Mouse (Mus musculus) lung, embryonic 15.5 days (tissue): ENCODE measurements around the gene Olfr773. TPM values are rescaled to one million over a fixed set of nuclear protein-coding genes. Genes with fewer than 3 reads are reported as not detected.
"Not testable (repeated sequence)": the region's sequence is repeated elsewhere in the genome, so short reads cannot be mapped to it uniquely, and the experiment has no call there.

Experiments used
- ATAC-seq: fragments of 200-750 bp; cut with Nextera tagmentation; 2 replicates; pipeline ENCODE4 v1.8.0; 2017; ENCODE audit warnings: moderate number of reproducible peaks, borderline replicate concordance; ENCODE audit not compliant: low FRiP score, low TSS enrichment; ENCODE audit errors: extremely low read depth
- H3K27ac ChIP-seq: fragments of 300-500 bp; sonication (generic); 2 replicates; pipeline ENCODE4 v1.5.1; 2015; ENCODE audit warnings: moderate library complexity, mild to moderate bottlenecking, inconsistent platforms
- H3K27me3 ChIP-seq: fragments of 300-500 bp; sonication (generic); 2 replicates; pipeline ENCODE4 v1.6.1; 2015; ENCODE audit warnings: inconsistent platforms
- H3K36me3 ChIP-seq: fragments of 300-500 bp; sonication (generic); 2 replicates; pipeline ENCODE4 v1.6.1; 2015; ENCODE audit warnings: inconsistent platforms
- H3K4me1 ChIP-seq: fragments of 300-500 bp; sonication (generic); 2 replicates; pipeline ENCODE4 v1.6.1; 2015; ENCODE audit warnings: inconsistent platforms
- H3K4me2 ChIP-seq: fragments of 300-500 bp; sonication (generic); 2 replicates; pipeline ENCODE4 v1.6.1; 2015; ENCODE audit warnings: inconsistent platforms, mild to moderate bottlenecking, moderate library complexity
- H3K4me3 ChIP-seq: fragments of 300-500 bp; sonication (generic); 2 replicates; pipeline ENCODE4 v1.5.1; 2015; ENCODE audit warnings: mild to moderate bottlenecking, inconsistent platforms
- H3K9ac ChIP-seq: fragments of 300-500 bp; sonication (generic); 2 replicates; pipeline ENCODE4 v1.6.1; 2015; ENCODE audit warnings: inconsistent platforms
- H3K9me3 ChIP-seq: fragments of 300-500 bp; sonication (generic); 2 replicates; pipeline ENCODE4 v1.6.1; 2016; ENCODE audit warnings: inconsistent platforms
- WGBS: fragments of 180-500 bp; shearing (Covaris S2); methylation state at CpG from one replicate; pipeline ENCODE4 v1.1.7; 2015; 5-methylcytosine and 5-hydroxymethylcytosine counted together
- polyA plus RNA-seq: library from polyadenylated mRNA; unstranded; fragments of >200 nt; fragmentation: Nextera tagmentation; extraction: Ambion mirVana; gene quantifications from 2 replicates; pipeline ENCODE4 v1.2.1, GENCODE M21; 2015

Olfr773 gene
- polyA plus RNA-seq, result not detected in 2 replicates

GRCm38 (mm10) chr10:129187319-129187718 is at the start of gene Olfr773:
Gene Olfr773, minus strand, starts transcription at chr10:129187419.
- H3K9ac ChIP-seq, H3K4me1 ChIP-seq, H3K4me2 ChIP-seq, ATAC-seq, H3K27ac ChIP-seq, H3K36me3 ChIP-seq, H3K4me3 ChIP-seq, H3K27me3 ChIP-seq, H3K9me3 ChIP-seq: not testable (repeated sequence)

GRCm38 (mm10) chr10:129235904-129236303 is 48.7 kb upstream of the Olfr773 start, which contains the start of gene Olfr774:
Gene Olfr774, plus strand, starts transcription at chr10:129236204.
- WGBS, result 65% methylated on average over 2 of the region's 2 CpGs
- ATAC-seq, result no peak

GRCm38 (mm10) chr10:129230737-129231136 is 43.5 kb upstream of the Olfr773 start:
- H3K4me2 ChIP-seq, result no peak overlapping the region
- H3K9ac ChIP-seq, result no peak overlapping the region
- WGBS, result 67% methylated on average over 1 of the region's 1 CpGs
- no peak overlapping the region for H3K27ac ChIP-seq
- no peaks in the 10 kb centered on the region for H3K36me3 ChIP-seq
- H3K27me3 ChIP-seq, result no peaks in the 10 kb centered on the region
- no peak overlapping the region for H3K4me3 ChIP-seq
- no peaks in the 10 kb centered on the region for H3K4me1 ChIP-seq
- no peaks in the 10 kb centered on the region for H3K9me3 ChIP-seq
- no peak for ATAC-seq

More at GRCm38 (mm10) chr10:129235904-129236303, 48.7 kb upstream of the Olfr773 start, which contains the start of gene Olfr774:
- H3K4me1 ChIP-seq, result no peaks in the 10 kb centered on the region
- no peak within 1 kb of the TSS for H3K9ac ChIP-seq
- H3K9me3 ChIP-seq, result no peaks in the 10 kb centered on the region
- no peak within 1 kb of the TSS for H3K27ac ChIP-seq
- H3K4me3 ChIP-seq, result no peak within 1 kb of the TSS
- H3K4me2 ChIP-seq, result no peak within 1 kb of the TSS
- H3K27me3 ChIP-seq, result no peaks in the 10 kb centered on the region
- no peaks in the 10 kb centered on the region for H3K36me3 ChIP-seq

GRCm38 (mm10) chr10:129177821-129178220 is 9.4 kb downstream of the Olfr773 start, which contains the start of gene Olfr772:
Gene Olfr772, minus strand, starts transcription at chr10:129177921.
- H3K4me1 ChIP-seq, ATAC-seq, H3K9me3 ChIP-seq, H3K36me3 ChIP-seq, H3K9ac ChIP-seq, H3K27me3 ChIP-seq, H3K4me2 ChIP-seq, H3K4me3 ChIP-seq, H3K27ac ChIP-seq: not testable (repeated sequence)
- WGBS, result 69% methylated on average over 3 of the region's 4 CpGs

GRCm38 (mm10) chr10:129164651-129165050 is 22.6 kb downstream of the Olfr773 start, which contains the start of gene Olfr771:
Gene Olfr771, minus strand, starts transcription at chr10:129164751.
- no peak for ATAC-seq
- Histone ChIP-seq H3K4me3 (no peak within 1 kb of the TSS), H3K27me3 (no peaks in the 10 kb centered on the region), H3K4me2 (no peak within 1 kb of the TSS), H3K4me1 (no peaks in the 10 kb centered on the region), H3K36me3 (no peaks in the 10 kb centered on the region), H3K9me3 (no peaks in the 10 kb centered on the region), H3K27ac (no peak within 1 kb of the TSS), H3K9ac (no peak within 1 kb of the TSS)
- WGBS, result 58% methylated on average over 1 of the region's 1 CpGs

- WGBS, result 65% methylated on average over 2 of the region's 2 CpGs
- ATAC-seq, result no peak
- Histone ChIP-seq H3K27ac (no peak within 1 kb of the TSS), H3K27me3 (no peaks in the 10 kb centered on the region), H3K4me1 (no peaks in the 10 kb centered on the region), H3K36me3 (no peaks in the 10 kb centered on the region), H3K9ac (no peak within 1 kb of the TSS), H3K9me3 (no peaks in the 10 kb centered on the region), H3K4me2 (no peak within 1 kb of the TSS), H3K4me3 (no peak within 1 kb of the TSS)
Measured at GRCm38 (mm10) chr10:129138898-129139297, 48.3 kb downstream of the Olfr773 start, which contains the start of gene Olfr770. Gene Olfr770, minus strand, starts transcription at chr10:129138998.

Other genes with a start within 250 kb of the Olfr773 start
- gene Mettl7b, start 226.4 kb downstream of the Olfr773 start, polyA plus RNA-seq, result not detected in 2 replicates
- gene Olfr9, start 198.0 kb downstream of the Olfr773 start, polyA plus RNA-seq, result not detected in 2 replicates
- not detected in 2 replicates for gene Olfr763, start 176.6 kb downstream of the Olfr773 start, polyA plus RNA-seq
- not detected in 2 replicates for gene Olfr764-ps1, start 147.5 kb downstream of the Olfr773 start, polyA plus RNA-seq
- not detected in 2 replicates for gene Olfr765, start 137.4 kb downstream of the Olfr773 start, polyA plus RNA-seq
- gene Olfr766-ps1, start 118.4 kb downstream of the Olfr773 start, polyA plus RNA-seq, result not detected in 2 replicates
- not detected in 2 replicates for gene Olfr767, start 104.5 kb downstream of the Olfr773 start, polyA plus RNA-seq
- not detected in 2 replicates for gene Olfr768, start 88.0 kb downstream of the Olfr773 start, polyA plus RNA-seq
- gene Olfr769, start 69.6 kb downstream of the Olfr773 start, polyA plus RNA-seq, result not detected in 2 replicates
- not detected in 2 replicates for gene Olfr770, start 48.4 kb downstream of the Olfr773 start, polyA plus RNA-seq
- gene Olfr771, start 22.7 kb downstream of the Olfr773 start, polyA plus RNA-seq, result not detected in 2 replicates
- gene Olfr772, start 9.5 kb downstream of the Olfr773 start, polyA plus RNA-seq, result not detected in 2 replicates
- gene Olfr774, start 48.8 kb upstream of the Olfr773 start, polyA plus RNA-seq, result not detected in 2 replicates
- not detected in 2 replicates for gene Olfr775, start 61.0 kb upstream of the Olfr773 start, polyA plus RNA-seq
- gene Olfr776, start 71.7 kb upstream of the Olfr773 start, polyA plus RNA-seq, result not detected in 2 replicates
- not detected in 2 replicates for gene Olfr777, start 84.1 kb upstream of the Olfr773 start, polyA plus RNA-seq
- not detected in 2 replicates for gene Olfr780, start 130.7 kb upstream of the Olfr773 start, polyA plus RNA-seq
- gene Olfr781, start 141.4 kb upstream of the Olfr773 start, polyA plus RNA-seq, result not detected in 2 replicates
- gene Olfr782, start 161.4 kb upstream of the Olfr773 start, polyA plus RNA-seq, result not detected in 2 replicates
- 0.05 and 0.06 TPM in 2 replicates for gene Olfr784, start 196.7 kb upstream of the Olfr773 start, polyA plus RNA-seq
- gene Olfr785, start 218.0 kb upstream of the Olfr773 start, polyA plus RNA-seq, result not detected in 2 replicates
- gene Olfr786, start 239.9 kb upstream of the Olfr773 start, polyA plus RNA-seq, result not detected in 2 replicates